Mouse (Mus musculus): ENCODE measurements around the gene Ecpas.
A peak's percentile ranks its signal among the peaks of the same experiment; 100 is the strongest.

The Ecpas gene

GRCm38 (mm10) chr4:58912629-58913335 lies at the start of gene Ecpas:
Ecpas (minus strand) TSS chr4:58912749.
- peak; percentile 88 to 90 for DNase-seq

DNA sequence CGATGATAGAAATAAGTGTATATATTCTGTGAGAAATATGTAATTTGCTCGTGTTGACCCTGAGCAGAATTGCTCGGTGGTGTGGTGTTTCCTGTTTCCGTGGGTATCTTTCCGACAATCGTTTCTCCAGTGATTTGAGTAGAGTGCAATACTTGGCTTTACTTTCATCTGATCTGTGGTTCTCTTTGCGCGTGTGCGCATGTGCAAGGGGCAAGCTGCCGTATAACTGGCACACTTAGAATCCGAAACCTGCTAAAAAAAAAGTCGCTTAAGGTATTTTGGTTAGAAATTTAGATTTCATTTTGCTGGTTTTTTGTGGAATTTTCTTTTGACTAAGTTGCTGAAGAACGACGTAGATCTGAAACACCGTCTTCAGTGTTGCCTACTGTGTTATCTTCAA lies 49.2 kb upstream of the Ecpas start:
- DNase-seq: no peak

GRCm38 (mm10) chr4:58952630-58953029 lies 40.1 kb upstream of the Ecpas start:
- no peak for DNase-seq

- no peak for DNase-seq
Observed at GRCm38 (mm10) chr4:58948391-58948790, 35.8 kb upstream of the Ecpas start.

GRCm38 (mm10) chr4:58944695-58945094 lies 32.1 kb upstream of the Ecpas start:
- no peak for DNase-seq

GRCm38 (mm10) chr4:58944206-58944553 lies 31.6 kb upstream of the Ecpas start:
- DNase-seq: no peak

GRCm38 (mm10) chr4:58943420-58944205 lies 31.1 kb upstream of the Ecpas start, which contains the start of gene Zkscan16:
Zkscan16 (plus strand) TSS chr4:58943628.
- peak; percentile 72 to 75 for DNase-seq

DNA sequence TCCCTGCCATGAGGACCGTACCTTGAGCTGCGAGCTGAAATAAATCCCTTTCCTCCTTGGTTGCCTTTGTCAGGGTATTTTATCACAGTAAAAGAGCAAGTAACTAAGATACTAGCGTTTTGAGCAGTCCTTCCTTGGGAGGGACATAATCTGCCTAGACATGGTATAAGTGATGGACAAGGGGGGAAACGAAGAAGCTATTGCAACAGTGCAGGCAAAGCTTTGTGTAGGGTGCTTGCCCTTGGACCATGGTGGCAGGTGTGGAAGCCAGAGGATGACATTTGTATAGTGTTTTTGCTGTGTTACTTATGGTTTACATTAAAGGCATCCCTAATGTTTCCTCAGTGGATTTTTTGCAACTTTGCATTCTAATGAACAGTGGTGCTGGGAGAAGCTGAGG lies 30.4 kb upstream of the Ecpas start:
- DNase-seq: no peak

- no peak for DNase-seq
Observed at GRCm38 (mm10) chr4:58941638-58942037, 29.1 kb upstream of the Ecpas start.

- DNase-seq: no peak
Observed at GRCm38 (mm10) chr4:58935846-58936245, 23.3 kb upstream of the Ecpas start.

- peak; percentile 14 to 53 for DNase-seq
Observed at GRCm38 (mm10) chr4:58934746-58935476, 22.4 kb upstream of the Ecpas start.

- DNase-seq: no peak
Observed at GRCm38 (mm10) chr4:58934308-58934707, 21.8 kb upstream of the Ecpas start.

- no peak for DNase-seq
Observed at GRCm38 (mm10) chr4:58932541-58932940, 20.0 kb upstream of the Ecpas start.

DNA sequence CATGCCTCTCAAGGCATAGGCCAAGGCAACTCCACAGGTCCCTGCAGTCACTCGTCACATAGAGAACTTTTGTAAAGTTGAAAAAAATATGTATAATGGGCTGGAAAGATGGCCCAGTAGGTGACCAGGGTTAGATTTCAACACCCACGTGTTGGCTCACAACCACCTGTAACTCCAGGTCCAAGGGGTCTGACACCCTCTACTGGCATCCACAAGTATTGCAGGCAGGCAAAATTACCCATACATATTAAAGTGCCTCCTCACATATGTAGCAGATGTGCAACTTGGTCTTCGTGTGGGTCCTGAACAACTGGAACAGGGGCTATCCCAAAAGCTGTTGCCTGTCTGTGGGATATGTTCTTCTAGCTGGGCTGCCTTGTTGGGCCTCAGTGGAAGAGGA lies 15.1 kb upstream of the Ecpas start:
- no peak for DNase-seq

DNA sequence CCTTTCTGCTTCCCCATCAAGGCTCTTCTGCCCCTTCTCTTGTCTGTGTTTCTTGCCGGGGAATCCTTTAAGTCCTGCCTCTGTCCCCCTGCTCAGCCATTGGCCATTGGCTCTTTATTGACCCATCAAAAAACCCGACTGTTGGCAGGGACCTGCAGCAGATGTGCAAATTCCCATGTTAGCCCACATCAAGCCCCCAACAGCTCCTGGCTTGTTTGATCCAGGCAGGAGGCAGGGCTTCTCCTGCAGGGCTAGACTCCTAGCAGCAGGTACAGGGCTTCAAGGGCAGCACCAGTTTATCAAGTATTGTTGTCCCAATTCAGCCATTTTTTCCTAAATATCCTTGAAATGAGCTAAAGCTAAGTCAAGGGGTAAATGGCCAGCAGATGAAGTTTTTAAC lies 13.6 kb upstream of the Ecpas start:
- DNase-seq: no peak

GRCm38 (mm10) chr4:58925664-58926063 lies 13.1 kb upstream of the Ecpas start:
- no peak for DNase-seq

GRCm38 (mm10) chr4:58923933-58924332 lies 11.4 kb upstream of the Ecpas start:
- DNase-seq: no peak

DNA sequence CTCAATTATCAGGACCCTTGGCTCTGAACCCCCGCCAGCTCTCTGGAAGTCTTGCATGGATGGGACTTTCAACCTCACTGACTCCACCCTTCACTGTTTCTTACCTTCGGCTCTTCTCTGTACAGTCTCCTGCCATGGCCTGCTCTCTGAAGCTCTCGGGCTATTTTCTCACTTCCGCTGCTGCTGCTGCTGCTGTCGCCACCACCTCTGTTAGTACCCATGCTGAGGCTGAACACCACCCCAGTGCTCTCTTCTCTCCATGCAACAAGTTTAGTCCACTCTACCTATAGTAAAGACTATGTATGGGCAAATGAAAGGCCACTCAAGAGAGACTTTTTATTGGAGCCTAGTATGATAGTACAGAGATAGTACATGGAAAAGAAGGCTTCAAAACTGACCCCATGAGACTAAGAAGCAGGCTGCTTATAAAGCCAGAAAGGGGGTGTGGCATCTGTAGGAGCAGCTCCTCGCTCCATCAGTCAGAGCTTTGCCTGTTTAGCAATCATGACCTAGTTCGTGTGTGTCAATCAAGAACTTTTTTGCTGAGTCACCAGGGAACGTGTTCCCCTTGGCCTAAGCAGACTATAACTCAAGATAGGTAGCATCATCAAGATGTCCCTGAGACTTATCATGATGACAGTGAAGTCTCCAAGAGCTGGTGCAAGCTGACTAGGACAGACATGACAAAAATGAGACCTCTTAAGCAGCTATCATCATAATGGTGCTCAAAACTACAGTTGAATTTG lies 2.7 kb upstream of the Ecpas start:
- DNase-seq: no peak

DNA sequence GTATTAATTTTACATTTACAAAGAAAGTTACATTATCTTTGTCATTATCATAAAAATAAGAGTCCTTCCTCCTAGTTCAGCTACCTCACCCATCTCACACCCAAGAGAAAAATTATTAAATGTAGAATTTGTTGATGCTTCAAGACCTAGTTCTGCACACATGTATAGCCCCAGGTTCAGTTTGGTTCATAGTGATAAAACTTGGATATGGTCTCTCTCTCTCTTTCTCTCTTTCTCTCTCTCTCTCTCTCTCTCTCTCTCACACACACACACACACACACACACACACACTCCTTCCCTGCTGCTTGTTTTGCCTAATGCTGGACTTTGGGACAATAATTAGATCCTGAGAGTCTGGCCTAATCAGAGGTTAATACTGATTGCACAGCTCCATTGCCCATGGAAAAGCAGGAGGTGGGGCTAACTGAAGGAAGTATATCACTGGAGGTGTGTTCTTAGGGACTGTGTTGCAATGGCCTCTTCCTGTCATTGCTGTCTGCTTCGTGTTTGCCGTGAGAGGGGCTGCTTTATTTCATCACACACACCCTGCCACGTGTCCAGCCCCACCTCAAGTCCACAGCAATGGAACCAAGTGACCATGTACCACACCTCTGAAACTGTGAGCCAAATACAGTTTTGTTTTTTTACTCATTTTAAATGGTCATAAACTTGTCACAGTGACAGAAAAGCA lies 932 bp upstream of the Ecpas start:
- no peak for DNase-seq

- DNase-seq: peak in 1 of 2 experiments; percentile 59
Observed at GRCm38 (mm10) chr4:58911831-58912628, 519 bp downstream of the Ecpas start.

Data from kidney, postnatal 25 days (tissue).